Mouse (Mus musculus) G1E (cell line): ENCODE results near the gene Nos1ap. TPM values are rescaled to one million over a fixed set of nuclear protein-coding genes. Genes with fewer than 3 reads are reported as not detected.

Source experiments
- ATAC-seq: 2 replicates; pipeline ENCODE4 v1.8.0; 2016; ENCODE audit warnings: mild to moderate bottlenecking; ENCODE audit not compliant: insufficient number of reproducible peaks, poor library complexity, low FRiP score, severe bottlenecking; ENCODE audit errors: extremely low read depth
- DNase-seq: peaks from one replicate; pipeline ENCODE4 v3.0.0; 2012; ENCODE audit warnings: low spot score
- H3K27me3 ChIP-seq: 2 replicates; pipeline ENCODE4 v1.6.1; 2012; ENCODE audit warnings: mild to moderate bottlenecking, low read length, inconsistent platforms; ENCODE audit not compliant: insufficient read depth
- H3K36me3 ChIP-seq: replicated peaks from 2 replicates; pipeline ENCODE3; 2012; ENCODE audit warnings: mild to moderate bottlenecking, inconsistent platforms
- H3K4me1 ChIP-seq: 2 replicates; pipeline ENCODE4 v1.6.1; 2012; ENCODE audit warnings: low read depth, low read length, inconsistent platforms, mixed read lengths; ENCODE audit not compliant: insufficient read depth
- H3K4me3 ChIP-seq: 2 replicates; pipeline ENCODE4 v1.5.1; 2012; ENCODE audit warnings: low read depth, mild to moderate bottlenecking, inconsistent platforms, low read length, moderate library complexity, mixed read lengths
- H3K9me3 ChIP-seq: replicated peaks from 2 replicates; pipeline ENCODE4 v1.6.1; 2012; ENCODE audit warnings: inconsistent platforms
- CTCF ChIP-seq: IDR thresholded peaks from 2 replicates; pipeline ENCODE4 v1.5.1; 2012; ENCODE audit warnings: low read depth, low read length, inconsistent platforms, mixed read lengths
- GATA1 ChIP-seq: IDR thresholded peaks from 2 replicates; pipeline ENCODE4 v1.6.1; 2012; ENCODE audit warnings: borderline replicate concordance, low read length, inconsistent platforms, mixed read lengths
- GATA2 ChIP-seq: IDR thresholded peaks from 2 replicates; pipeline ENCODE4 v1.6.1; 2012; ENCODE audit warnings: low read depth, low read length, inconsistent platforms, borderline replicate concordance
- POLR2AphosphoS5 ChIP-seq: IDR thresholded peaks from 2 replicates; pipeline ENCODE4 v1.6.1; 2012; ENCODE audit warnings: low read depth, low read length, inconsistent platforms; ENCODE audit not compliant: insufficient replicate concordance
- TAL1 ChIP-seq: conservative IDR thresholded peaks from 2 replicates; pipeline ENCODE4 v1.6.1; 2012; ENCODE audit warnings: low read depth, low read length, inconsistent platforms, mixed read lengths
- polyA plus RNA-seq: library from polyadenylated mRNA; stranded (reverse); fragments of >175 nt; gene quantifications from 2 replicates; pipeline ENCODE4 v1.2.3, GENCODE M21; 2012
- total RNA-seq, 2 experiments: library from RNA; stranded (forward) in 1 of 2; stranded (reverse) in 1 of 2; fragments of 200-1000 nt in 1 of 2; fragments of >200 nt in 1 of 2; fragmentation: Nextera tagmentation in 1 of 2; gene quantifications; 2 replicates each; pipeline ENCODE4 v1.2.3; 2014 to 2017

Gene Nos1ap
- total and polyA plus RNA-seq, 3 experiments = 1.6 to 18.2 (median 6.1) TPM

GRCm38 (mm10) chr1:170472861-170473260, 116.8 kb downstream of the Nos1ap start:
- no peak for DNase-seq
- Histone ChIP-seq H3K27me3 (peaks cover 12% of the 10 kb centered on the region; the same call in 1 of the 2 replicates), H3K4me3 (no peak overlapping the region), H3K36me3 (no peaks in the 10 kb centered on the region), H3K9me3 (no peaks in the 10 kb centered on the region), H3K4me1 (no peaks in the 10 kb centered on the region)
- no peak for ATAC-seq
- no peak for TF ChIP-seq GATA2
- no peak for TF ChIP-seq POLR2AphosphoS5
- no peak for TF ChIP-seq GATA1
- no peak for TF ChIP-seq TAL1
- TF ChIP-seq CTCF = no peak

GRCm38 (mm10) chr1:170466099-170467009, 123.3 kb downstream of the Nos1ap start:
- TF ChIP-seq POLR2AphosphoS5 (no peak), TAL1 (no peak), GATA1 (no peak)
- H3K9me3 ChIP-seq = no peaks in the 10 kb centered on the region
- ATAC-seq (no peak), DNase-seq (no peak)
- no peak overlapping the region for H3K4me3 ChIP-seq
- H3K27me3 ChIP-seq = peaks cover 16% of the 10 kb centered on the region
- H3K36me3 ChIP-seq = no peaks in the 10 kb centered on the region
- H3K4me1 ChIP-seq = no peaks in the 10 kb centered on the region

DNA sequence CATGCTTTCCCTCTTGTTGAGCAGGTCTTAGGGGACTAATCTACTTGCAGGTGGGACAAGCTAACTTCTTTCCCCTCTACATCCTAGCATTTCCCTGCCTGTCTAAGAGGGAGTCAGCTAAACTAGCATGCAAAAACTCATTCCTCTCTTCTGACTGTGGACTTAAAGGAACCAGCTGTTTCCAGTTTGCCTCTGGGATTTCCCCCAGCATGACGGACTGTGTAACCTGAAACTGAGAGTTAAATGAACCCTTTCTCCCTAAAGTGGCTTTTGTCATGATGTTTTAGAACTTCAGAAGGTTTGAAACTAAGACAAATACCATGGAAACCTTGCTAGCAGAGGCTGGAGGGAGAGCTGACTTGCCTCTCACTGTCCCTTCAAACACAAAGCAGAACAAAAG, 127.5 kb downstream of the Nos1ap start:
- H3K4me3 ChIP-seq = no peak overlapping the region
- peaks cover 8% of the 10 kb centered on the region for H3K27me3 ChIP-seq
- no peaks in the 10 kb centered on the region for H3K9me3 ChIP-seq
- DNase-seq (no peak), ATAC-seq (no peak)
- no peaks in the 10 kb centered on the region for H3K36me3 ChIP-seq
- no peak for TF ChIP-seq POLR2AphosphoS5
- no peak for TF ChIP-seq GATA1
- TF ChIP-seq GATA2 = no peak
- no peak for TF ChIP-seq CTCF
- TF ChIP-seq TAL1 = no peak
- H3K4me1 ChIP-seq = no peaks in the 10 kb centered on the region

DNA sequence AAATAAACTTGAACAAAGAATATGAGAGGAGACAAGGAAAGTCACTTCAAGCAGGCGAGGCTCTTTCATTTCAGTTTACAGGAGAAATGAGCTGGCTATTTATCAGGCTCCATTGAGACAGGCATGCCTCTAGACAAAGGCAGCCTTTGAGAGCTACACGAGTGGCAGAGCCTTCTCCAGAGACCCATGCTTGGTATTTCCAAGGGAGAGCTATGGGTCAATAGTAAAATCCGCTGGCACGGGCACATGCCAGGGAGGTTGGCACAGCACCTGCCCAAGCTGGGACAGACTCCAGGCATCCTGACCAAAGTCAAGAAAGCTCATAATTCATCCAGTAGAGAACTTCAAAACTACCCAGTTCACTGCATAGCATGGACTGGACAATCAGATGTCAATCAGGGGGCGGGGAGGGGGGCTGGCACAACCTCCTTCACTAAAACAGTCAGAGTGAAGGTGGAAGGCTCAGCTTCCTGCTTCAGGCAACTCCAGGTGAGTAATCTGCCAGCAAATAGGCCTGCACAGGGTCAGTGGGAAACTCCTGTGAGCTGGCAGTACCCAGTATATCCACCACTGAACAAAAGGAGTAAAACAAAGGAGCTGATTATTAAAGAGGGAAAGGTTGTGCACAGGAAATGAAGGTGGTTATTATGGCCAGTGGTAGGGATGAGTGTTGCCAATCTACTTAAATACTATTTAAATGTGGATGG, 129.6 kb downstream of the Nos1ap start:
- no peak overlapping the region for H3K4me3 ChIP-seq
- no peak for DNase-seq
- no peaks in the 10 kb centered on the region for H3K36me3 ChIP-seq
- no peaks in the 10 kb centered on the region for H3K9me3 ChIP-seq
- H3K4me1 ChIP-seq = no peaks in the 10 kb centered on the region
- H3K27me3 ChIP-seq = peaks cover 9% of the 10 kb centered on the region; the same call in 1 of the 2 replicates
- no peak for TF ChIP-seq GATA2
- TF ChIP-seq CTCF = no peak
- TF ChIP-seq TAL1 = no peak
- TF ChIP-seq GATA1 = no peak
- no peak for TF ChIP-seq POLR2AphosphoS5
- ATAC-seq = no peak

DNA sequence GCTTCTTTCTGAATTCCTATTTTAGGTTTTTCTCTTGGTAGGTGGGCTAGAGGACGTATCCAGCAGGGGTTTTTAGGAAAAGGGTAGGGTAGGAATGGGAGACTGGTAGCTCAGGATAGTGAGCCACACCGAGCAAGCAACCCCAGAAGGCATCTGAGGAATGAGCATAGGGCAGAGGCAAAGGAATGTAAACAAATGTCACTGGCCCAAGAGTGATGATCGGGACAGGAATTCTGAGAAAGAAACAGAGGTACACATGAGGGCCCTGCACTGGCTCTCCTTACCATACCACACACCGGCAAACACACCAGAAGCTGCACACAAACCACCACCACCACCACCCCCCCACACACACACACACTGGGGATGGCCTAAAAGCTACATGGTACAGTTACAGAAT, 132.0 kb downstream of the Nos1ap start:
- TF ChIP-seq POLR2AphosphoS5 (no peak), GATA1 (no peak), TAL1 (no peak), GATA2 (no peak), CTCF (no peak)
- no peak overlapping the region for H3K4me3 ChIP-seq
- H3K9me3 ChIP-seq = no peaks in the 10 kb centered on the region
- H3K27me3 ChIP-seq = peaks cover 8% of the 10 kb centered on the region
- DNase-seq (no peak), ATAC-seq (no peak)
- H3K36me3 ChIP-seq = no peaks in the 10 kb centered on the region
- no peaks in the 10 kb centered on the region for H3K4me1 ChIP-seq

GRCm38 (mm10) chr1:170455910-170456700, 133.6 kb downstream of the Nos1ap start:
- TF ChIP-seq GATA2 = no peak
- TF ChIP-seq TAL1 = no peak
- TF ChIP-seq POLR2AphosphoS5 = no peak
- no peak for TF ChIP-seq CTCF
- no peak for TF ChIP-seq GATA1
- H3K36me3 ChIP-seq = no peaks in the 10 kb centered on the region
- H3K9me3 ChIP-seq = no peaks in the 10 kb centered on the region
- ATAC-seq (no peak), DNase-seq (no peak)
- H3K27me3 ChIP-seq = peaks cover 8% of the 10 kb centered on the region
- H3K4me3 ChIP-seq = no peak overlapping the region
- H3K4me1 ChIP-seq = no peaks in the 10 kb centered on the region
